Mouse (Mus musculus) stomach, embryonic 16.5 days (tissue): ENCODE data around the gene Lag3. TPM values are rescaled to one million over a fixed set of nuclear protein-coding genes. Genes with fewer than 3 reads are reported as not detected.

Experiments
- ATAC-seq: fragments of 200-750 bp; cut with Nextera tagmentation; 2 replicates; pipeline ENCODE4 v1.8.0; 2017; ENCODE audit warnings: moderate number of reproducible peaks, moderate TSS enrichment; ENCODE audit not compliant: insufficient read depth, low FRiP score
- H3K27ac ChIP-seq: fragments of 300-500 bp; sonication (generic); 2 replicates; pipeline ENCODE4 v1.5.1; 2014; ENCODE audit warnings: low read length
- H3K27me3 ChIP-seq: fragments of 300-500 bp; sonication (generic); 2 replicates; pipeline ENCODE4 v1.6.1; 2014; ENCODE audit warnings: low read length, control low read depth, mixed read lengths; ENCODE audit not compliant: control insufficient read depth, insufficient read depth
- H3K36me3 ChIP-seq: fragments of 300-500 bp; sonication (generic); 2 replicates; pipeline ENCODE4 v1.6.1; 2014; ENCODE audit warnings: low read length; ENCODE audit not compliant: control insufficient read depth, insufficient read depth
- H3K4me1 ChIP-seq: fragments of 300-500 bp; sonication (generic); 2 replicates; pipeline ENCODE4 v1.6.1; 2014; ENCODE audit warnings: low read length, control low read depth, mixed read lengths; ENCODE audit not compliant: control insufficient read depth, insufficient read depth
- H3K4me2 ChIP-seq: fragments of 300-500 bp; sonication (generic); 2 replicates; pipeline ENCODE4 v1.6.1; 2014; ENCODE audit warnings: low read depth, low read length, mixed read lengths
- H3K4me3 ChIP-seq: fragments of 300-500 bp; sonication (generic); replicated peaks from 2 replicates; pipeline ENCODE4 v1.5.1; 2014; ENCODE audit warnings: mild to moderate bottlenecking, low read length
- H3K9ac ChIP-seq: fragments of 300-500 bp; sonication (generic); 2 replicates; pipeline ENCODE4 v1.6.1; 2014; ENCODE audit warnings: low read length
- H3K9me3 ChIP-seq: fragments of 300-500 bp; sonication (generic); replicated peaks from 2 replicates; pipeline ENCODE4 v1.6.1; 2016; ENCODE audit warnings: low read length, control low read depth; ENCODE audit not compliant: control insufficient read depth
- WGBS: fragments of 180-500 bp; shearing (Covaris S2); extraction: QIAGEN DNeasy Blood & Tissue Kit; methylation state at CpG from one replicate; pipeline ENCODE4 v1.1.7; 2014; 5-methylcytosine and 5-hydroxymethylcytosine counted together
- polyA plus RNA-seq: library from polyadenylated mRNA; unstranded; fragments of >200 nt; fragmentation: Nextera tagmentation; extraction: Ambion mirVana; gene quantifications from 2 replicates; pipeline ENCODE4 v1.2.1, GENCODE M21; 2015

The Lag3 gene
- 1.2 and 1.3 TPM in 2 replicates for polyA plus RNA-seq

GRCm38 (mm10) chr6:124911533-124912218 is at the start of gene Lag3:
Gene Lag3 (minus strand): TSS chr6:124911705.
- Histone ChIP-seq H3K9me3 (no peaks in the 10 kb centered on the region), H3K27ac (peak within 1 kb of the TSS; percentile 26; the same call in 1 of the 2 replicates), H3K9ac (peak within 1 kb of the TSS; percentile 51; the same call in 1 of the 2 replicates), H3K36me3 (peaks cover 8% of the 10 kb centered on the region), H3K4me1 (peaks cover 35% of the 10 kb centered on the region), H3K27me3 (0 out of 2 replicates have a peak, but pooled peaks cover 5% of the 10 kb centered on the region), H3K4me3 (no peak within 1 kb of the TSS; the same call in 1 of the 2 replicates), H3K4me2 (peak within 1 kb of the TSS; percentile 25; the same call in 1 of the 2 replicates)
- 14% methylated on average over 12 of the region's 13 CpGs for WGBS
- no peak for ATAC-seq

DNA sequence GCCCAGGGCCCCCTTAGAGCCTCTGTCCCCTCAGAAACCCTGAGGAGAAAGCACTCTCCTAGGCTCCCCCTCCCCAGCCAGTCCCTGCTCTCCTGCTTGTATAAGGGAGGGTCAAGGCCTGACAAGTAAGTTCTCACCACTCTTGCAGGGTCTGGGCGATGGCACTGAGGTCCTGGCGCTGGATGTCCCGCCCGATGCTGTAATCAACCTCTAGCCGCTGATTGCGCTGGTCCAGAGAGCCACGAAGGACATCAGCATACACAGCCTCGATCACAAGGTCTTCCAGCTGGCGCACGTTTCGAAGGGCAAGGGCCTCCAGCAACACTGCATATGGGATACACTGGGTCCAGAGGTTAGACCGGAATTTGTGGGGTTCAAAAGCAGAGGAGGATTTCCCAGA is 49.5 kb upstream of the Lag3 start:
- Histone ChIP-seq H3K36me3 (peaks cover 26% of the 10 kb centered on the region), H3K4me1 (peaks cover 8% of the 10 kb centered on the region; the same call in 1 of the 2 replicates), H3K9me3 (no peaks in the 10 kb centered on the region), H3K9ac (no peak overlapping the region), H3K27me3 (no peaks in the 10 kb centered on the region), H3K4me3 (no peak overlapping the region), H3K27ac (no peak overlapping the region), H3K4me2 (no peak overlapping the region)
- no peak for ATAC-seq
- WGBS, result 89% methylated on average over 12 of the region's 12 CpGs

DNA sequence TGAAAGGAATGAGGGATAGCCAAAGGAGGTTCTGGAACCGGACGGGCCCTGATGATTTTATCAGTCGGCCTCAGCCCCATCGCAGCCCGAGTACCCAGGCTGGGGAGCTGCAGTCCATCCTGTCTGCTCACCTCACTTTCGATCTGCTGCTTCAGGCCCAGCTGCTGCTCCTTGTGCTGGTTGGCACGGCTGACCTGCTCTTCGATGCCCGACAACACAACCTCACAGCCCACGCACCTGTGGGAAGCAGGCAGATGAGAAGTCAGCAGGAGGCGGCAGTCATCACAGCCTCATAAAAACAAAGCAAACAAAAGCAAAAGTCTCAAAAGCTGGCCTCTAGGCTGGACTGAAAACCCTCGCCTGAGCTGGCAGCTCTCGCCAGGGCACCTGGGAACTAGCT is 48.5 kb upstream of the Lag3 start:
- WGBS, result 91% methylated on average over 13 of the region's 13 CpGs
- Histone ChIP-seq H3K9ac (no peak overlapping the region), H3K4me3 (no peak overlapping the region), H3K9me3 (no peaks in the 10 kb centered on the region), H3K27me3 (no peaks in the 10 kb centered on the region), H3K27ac (no peak overlapping the region), H3K4me1 (peaks cover 6% of the 10 kb centered on the region; the same call in 1 of the 2 replicates), H3K36me3 (peaks cover 29% of the 10 kb centered on the region), H3K4me2 (no peak overlapping the region)
- ATAC-seq, result no peak

GRCm38 (mm10) chr6:124958127-124958526 is 46.6 kb upstream of the Lag3 start:
- Histone ChIP-seq H3K4me1 (no peaks in the 10 kb centered on the region), H3K27me3 (no peaks in the 10 kb centered on the region), H3K36me3 (peaks cover 29% of the 10 kb centered on the region), H3K9me3 (no peaks in the 10 kb centered on the region), H3K4me2 (no peak overlapping the region), H3K9ac (no peak overlapping the region), H3K27ac (no peak overlapping the region), H3K4me3 (no peak overlapping the region)
- WGBS, result 84% methylated on average over 3 of the region's 3 CpGs
- ATAC-seq, result no peak

GRCm38 (mm10) chr6:124955212-124955611 is 43.7 kb upstream of the Lag3 start:
- H3K9ac ChIP-seq, result no peak overlapping the region
- no peaks in the 10 kb centered on the region for H3K9me3 ChIP-seq
- H3K4me1 ChIP-seq, result no peaks in the 10 kb centered on the region
- peaks cover 20% of the 10 kb centered on the region for H3K36me3 ChIP-seq
- no peak overlapping the region for H3K4me2 ChIP-seq
- no peaks in the 10 kb centered on the region for H3K27me3 ChIP-seq
- WGBS, result 90% methylated on average over 4 of the region's 4 CpGs
- H3K4me3 ChIP-seq, result no peak overlapping the region
- no peak for ATAC-seq
- no peak overlapping the region for H3K27ac ChIP-seq

DNA sequence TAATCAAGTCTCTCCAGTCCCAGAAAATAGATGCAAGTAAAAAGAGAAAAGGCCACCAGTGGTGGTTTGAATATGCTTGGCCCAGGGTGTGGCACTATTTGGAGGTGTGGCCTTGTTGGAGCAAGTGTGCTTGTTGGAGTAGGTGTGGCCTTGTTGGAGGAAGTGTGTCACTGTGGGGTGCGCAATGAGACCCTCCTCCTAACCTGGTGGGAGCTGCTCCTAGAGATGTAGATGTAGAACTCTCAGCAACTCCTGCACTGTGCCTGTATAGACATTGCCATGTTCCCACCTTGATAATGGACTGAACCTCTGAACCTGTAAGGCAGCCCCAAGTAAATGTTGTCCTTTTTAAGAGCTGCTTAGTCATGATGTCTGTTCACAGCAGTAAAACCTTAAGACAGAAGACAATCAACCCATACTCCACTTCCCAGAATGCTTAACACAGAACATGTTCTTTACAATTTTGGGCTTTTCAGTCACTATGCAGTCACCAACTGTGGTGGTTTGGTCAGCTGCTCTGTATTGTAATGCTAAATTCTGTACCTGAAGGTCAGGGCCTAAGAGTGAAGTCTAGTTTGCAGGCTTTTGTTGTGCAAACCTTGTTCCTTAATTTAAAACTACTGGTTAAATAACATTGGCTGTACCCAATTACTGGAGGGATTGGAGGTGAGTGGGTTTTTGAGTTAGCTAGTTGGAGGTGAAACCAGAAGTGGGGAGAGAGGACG is 42.6 kb upstream of the Lag3 start:
- H3K27ac ChIP-seq, result no peak overlapping the region
- H3K4me1 ChIP-seq, result no peaks in the 10 kb centered on the region
- no peaks in the 10 kb centered on the region for H3K9me3 ChIP-seq
- peaks cover 14% of the 10 kb centered on the region for H3K36me3 ChIP-seq
- H3K4me2 ChIP-seq, result no peak overlapping the region
- WGBS, result 77% methylated on average over 2 of the region's 2 CpGs
- H3K4me3 ChIP-seq, result no peak overlapping the region
- ATAC-seq, result no peak
- no peaks in the 10 kb centered on the region for H3K27me3 ChIP-seq
- H3K9ac ChIP-seq, result no peak overlapping the region

GRCm38 (mm10) chr6:124943526-124943925 is 32.0 kb upstream of the Lag3 start:
- Histone ChIP-seq H3K4me2 (no peak overlapping the region), H3K36me3 (peaks cover 5% of the 10 kb centered on the region), H3K27me3 (no peaks in the 10 kb centered on the region), H3K4me1 (no peaks in the 10 kb centered on the region), H3K4me3 (no peak overlapping the region), H3K9me3 (no peaks in the 10 kb centered on the region), H3K9ac (no peak overlapping the region), H3K27ac (no peak overlapping the region)
- no peak for ATAC-seq
- 89% methylated on average over 3 of the region's 3 CpGs for WGBS

DNA sequence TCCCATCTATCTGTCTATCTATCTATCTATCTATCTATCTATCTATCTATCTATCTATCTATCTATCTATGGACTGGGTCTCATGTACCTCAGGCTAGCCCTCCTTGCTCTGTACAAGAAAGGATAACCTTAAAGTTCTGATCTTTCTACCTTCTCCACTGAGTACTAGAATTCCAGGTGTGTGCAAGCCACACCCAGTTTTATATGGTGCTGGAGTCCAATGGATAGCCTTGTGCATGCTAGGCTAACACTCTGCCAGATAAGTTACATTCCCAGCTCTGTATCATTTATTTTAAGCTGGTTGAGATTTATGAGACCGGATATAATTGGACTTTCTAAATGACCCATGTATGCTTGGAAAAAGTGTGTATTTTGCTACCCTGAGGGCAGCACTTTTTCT is 30.2 kb upstream of the Lag3 start:
- WGBS, result 87% methylated on average over 1 of the region's 1 CpGs
- no peak overlapping the region for H3K4me2 ChIP-seq
- H3K9ac ChIP-seq, result no peak overlapping the region
- H3K27ac ChIP-seq, result no peak overlapping the region
- H3K27me3 ChIP-seq, result no peaks in the 10 kb centered on the region
- no peaks in the 10 kb centered on the region for H3K4me1 ChIP-seq
- ATAC-seq, result no peak
- no peak overlapping the region for H3K4me3 ChIP-seq
- H3K9me3 ChIP-seq, result no peaks in the 10 kb centered on the region
- H3K36me3 ChIP-seq, result peaks cover 12% of the 10 kb centered on the region

DNA sequence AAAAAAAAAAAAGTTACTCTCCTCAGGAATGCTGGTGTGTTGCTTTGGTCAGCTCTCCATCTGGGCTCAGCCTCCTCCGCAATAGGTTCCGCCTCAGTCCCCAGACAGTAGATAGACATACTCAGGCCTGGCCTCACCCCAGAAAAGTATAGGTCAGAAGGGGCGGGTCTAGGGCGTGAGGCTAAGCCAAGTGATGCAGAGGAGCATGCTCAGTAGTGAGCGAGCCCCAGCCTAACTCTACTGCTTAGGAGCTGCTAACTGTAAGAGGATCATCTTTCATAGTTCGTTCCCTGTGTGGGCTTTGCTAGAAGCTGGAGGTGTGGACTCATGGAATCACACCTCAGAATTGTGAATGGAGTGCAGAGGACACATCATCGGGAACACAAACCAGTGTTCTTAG is 27.0 kb upstream of the Lag3 start:
- 89% methylated on average over 7 of the region's 7 CpGs for WGBS
- no peak overlapping the region for H3K9ac ChIP-seq
- no peak overlapping the region for H3K4me3 ChIP-seq
- H3K4me2 ChIP-seq, result no peak overlapping the region
- ATAC-seq, result no peak
- H3K4me1 ChIP-seq, result no peaks in the 10 kb centered on the region
- H3K27me3 ChIP-seq, result no peaks in the 10 kb centered on the region
- peaks cover 25% of the 10 kb centered on the region for H3K36me3 ChIP-seq
- H3K27ac ChIP-seq, result no peak overlapping the region
- no peaks in the 10 kb centered on the region for H3K9me3 ChIP-seq
